Comparison of ENCODE assay signal across 8 mouse cellular contexts in the genomic region with DNA sequence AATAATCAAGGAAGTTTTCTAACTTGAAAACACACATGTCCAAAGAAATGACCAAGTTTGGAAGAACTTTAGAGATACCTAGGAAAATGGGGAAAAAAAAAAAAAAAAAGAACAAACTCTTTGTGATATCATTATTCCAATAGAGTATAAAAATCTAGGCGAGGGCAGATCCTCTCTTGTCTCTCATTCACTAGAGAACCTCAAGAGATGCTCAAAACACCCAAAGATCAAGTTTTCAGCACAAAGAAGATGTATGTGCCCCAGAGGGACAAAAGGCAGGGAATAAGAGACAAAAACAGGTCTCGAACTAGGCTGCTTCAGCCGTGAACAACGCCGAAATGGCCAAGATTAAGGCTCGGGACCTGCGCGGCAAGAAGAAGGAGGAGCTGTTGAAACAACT. TPM values are rescaled to one million over a fixed set of nuclear protein-coding genes. Genes with fewer than 3 reads are reported as not detected.
DNase-seq lines count a peak whose midpoint lies in the region; ATAC-seq lines count a peak whose summit lies in the region.

Gm2000 (plus strand) TSS at position 301 of the 400 bp plus-strand sequence.

- H3K36me3 ChIP-seq in embryonic facial prominence, embryonic 12.5 days = no peaks in the 10 kb centered on the region
- no peaks in the 10 kb centered on the region for H3K36me3 ChIP-seq in heart, embryonic 13.5 days

- H3K9me3 ChIP-seq in embryonic facial prominence, embryonic 12.5 days = no peaks in the 10 kb centered on the region
- no peaks in the 10 kb centered on the region for H3K9me3 ChIP-seq in heart, embryonic 13.5 days

- WGBS in embryonic facial prominence, embryonic 12.5 days = 85% methylated on average over 8 of the region's 8 CpGs
- WGBS in heart, embryonic 13.5 days = 83% methylated on average over 8 of the region's 8 CpGs

- ATAC-seq in embryonic facial prominence, embryonic 12.5 days (ENCODE audit: insufficient number of reproducible peaks, insufficient read depth, low FRiP score, low TSS enrichment) = no peak
- no peak for ATAC-seq in heart, embryonic 13.5 days (ENCODE audit: extremely low read depth, insufficient number of reproducible peaks, low FRiP score, low TSS enrichment)
- ATAC-seq in monocyte, adult 5-6 weeks (replicated peaks; ENCODE audit: insufficient number of reproducible peaks, low FRiP score, low TSS enrichment, poor library complexity, severe bottlenecking) = no peak

- H3K4me2 ChIP-seq in embryonic facial prominence, embryonic 12.5 days (replicated peaks) = no peak within 1 kb of the TSS
- H3K4me2 ChIP-seq in heart, embryonic 13.5 days = no peak within 1 kb of the TSS

- no peak within 1 kb of the TSS for H3K4me3 ChIP-seq in embryonic facial prominence, embryonic 12.5 days
- no peak within 1 kb of the TSS for H3K4me3 ChIP-seq in heart, embryonic 13.5 days

- intact Hi-C loops in left cerebral cortex, postnatal 10 days (cut with DNase I) = no loop called here

- H3K4me1 ChIP-seq in embryonic facial prominence, embryonic 12.5 days = no peaks in the 10 kb centered on the region
- H3K4me1 ChIP-seq in heart, embryonic 13.5 days = no peaks in the 10 kb centered on the region

- H3K9ac ChIP-seq in embryonic facial prominence, embryonic 12.5 days = no peak within 1 kb of the TSS
- no peak within 1 kb of the TSS for H3K9ac ChIP-seq in heart, embryonic 13.5 days

- no peak within 1 kb of the TSS for H3K27ac ChIP-seq in embryonic facial prominence, embryonic 12.5 days
- no peak within 1 kb of the TSS for H3K27ac ChIP-seq in heart, embryonic 13.5 days (replicated peaks)

- H3K27me3 ChIP-seq in embryonic facial prominence, embryonic 12.5 days = no peaks in the 10 kb centered on the region
- H3K27me3 ChIP-seq in heart, embryonic 13.5 days (replicated peaks) = no peaks in the 10 kb centered on the region

- DNase-seq in layer of hippocampus, adult 8-10 months (ENCODE audit: low spot score in 2 of 2) = no peak
- no peak for DNase-seq in layer of hippocampus, adult 9-10 months (ENCODE audit: low spot score)
- no peak for DNase-seq in left cerebral cortex, postnatal 10 days (ENCODE audit: extremely low spot score in 1 of 2, low spot score in 2 of 2)
- no peak for DNase-seq in cerebellum, postnatal 14 days
- no peak for DNase-seq in cerebellum, postnatal 4 days (ENCODE audit: low spot score in 2 of 2)

RNA-seq across cellular contexts. Expression of gene Gm2000, which starts in this region (rescaled TPM):
- total RNA-seq in layer of hippocampus, adult 8-10 months (2022) = 100 to 1,000 TPM; 359 to 380 (median 373) TPM
- polyA plus RNA-seq in embryonic facial prominence, embryonic 12.5 days (2016; fragmentation: Nextera tagmentation; extraction: Ambion mirVana) = 793 and 849 TPM in 2 replicates
- polyA plus RNA-seq in heart, embryonic 13.5 days (2015; fragmentation: Nextera tagmentation; extraction: Ambion mirVana) = 591 and 600 TPM in 2 replicates
- 100 to 1,000 TPM; 395 to 432 TPM for total RNA-seq in left cerebral cortex, postnatal 10 days (2021)
- 950 to 1,369 TPM (median 1,318 TPM) in 3 replicates for total RNA-seq in monocyte, adult 5-6 weeks (2017)
